Mouse (Mus musculus): ENCODE measurements at regions not wholly inside any gene's neighbourhood (a gene's known extent, or its start where the extent isn't known, plus 50 kb on each side); places are given as distances from the start of the nearest gene placed in this dataset.

GRCm38 (mm10) chr12:59786831-59787230 is 567.3 kb upstream of the Fbxo33 start:
- TF ChIP-seq POU5F1 (IDR thresholded peaks at IDR 0.05; ENCODE audit: borderline replicate concordance, low read length), result no peak
- TF ChIP-seq CTCF (conservative IDR thresholded peaks at IDR 0.05; ENCODE audit: low read length), result no peak
- TF ChIP-seq NANOG (IDR thresholded peaks at IDR 0.05; ENCODE audit: borderline replicate concordance, low read length), result no peak
- no peaks in the 10 kb centered on the region for H3K36me3 ChIP-seq (ENCODE audit: insufficient read depth, low read length)
- H3K27me3 ChIP-seq (ENCODE audit: insufficient read depth, low read length), result no peaks in the 10 kb centered on the region
- H3K4me1 ChIP-seq (replicated peaks; ENCODE audit: low read depth, low read length), result no peaks in the 10 kb centered on the region
- H3K9me3 ChIP-seq (ENCODE audit: low read length), result no peaks in the 10 kb centered on the region
- no peak overlapping the region for H3K4me3 ChIP-seq (replicated peaks; ENCODE audit: low read length)

- H3K9me3 ChIP-seq (ENCODE audit: low read length), result peaks cover 9% of the 10 kb centered on the region; the same call in 1 of the 2 replicates
- H3K36me3 ChIP-seq (ENCODE audit: insufficient read depth, low read length), result no peaks in the 10 kb centered on the region
- no peak overlapping the region for H3K4me3 ChIP-seq (replicated peaks; ENCODE audit: low read length)
- no peaks in the 10 kb centered on the region for H3K4me1 ChIP-seq (replicated peaks; ENCODE audit: low read depth, low read length)
- H3K27me3 ChIP-seq (ENCODE audit: insufficient read depth, low read length), result no peaks in the 10 kb centered on the region
- no peak for TF ChIP-seq CTCF (conservative IDR thresholded peaks at IDR 0.05; ENCODE audit: low read length)
- TF ChIP-seq NANOG (IDR thresholded peaks at IDR 0.05; ENCODE audit: borderline replicate concordance, low read length), result no peak
- TF ChIP-seq POU5F1 (IDR thresholded peaks at IDR 0.05; ENCODE audit: borderline replicate concordance, low read length), result no peak
These were observed 551.5 kb upstream of the Fbxo33 start for GRCm38 (mm10) chr12:59770980-59771379.

GRCm38 (mm10) chr12:59762260-59762659 is 542.7 kb upstream of the Fbxo33 start:
- Histone ChIP-seq H3K4me1 (replicated peaks; ENCODE audit: low read depth, low read length) (no peaks in the 10 kb centered on the region), H3K36me3 (ENCODE audit: insufficient read depth, low read length) (no peaks in the 10 kb centered on the region), H3K9me3 (ENCODE audit: low read length) (no peaks in the 10 kb centered on the region), H3K27me3 (ENCODE audit: insufficient read depth, low read length) (no peaks in the 10 kb centered on the region), H3K4me3 (replicated peaks; ENCODE audit: low read length) (no peak overlapping the region)
- TF ChIP-seq NANOG (IDR thresholded peaks at IDR 0.05; ENCODE audit: borderline replicate concordance, low read length) (no peak), CTCF (conservative IDR thresholded peaks at IDR 0.05; ENCODE audit: low read length) (no peak), POU5F1 (IDR thresholded peaks at IDR 0.05; ENCODE audit: borderline replicate concordance, low read length) (no peak)

GRCm38 (mm10) chr12:59744768-59745167 is 525.2 kb upstream of the Fbxo33 start:
- H3K27me3 ChIP-seq (ENCODE audit: insufficient read depth, low read length), result no peaks in the 10 kb centered on the region
- no peak for TF ChIP-seq POU5F1 (IDR thresholded peaks at IDR 0.05; ENCODE audit: borderline replicate concordance, low read length)
- no peak for TF ChIP-seq NANOG (IDR thresholded peaks at IDR 0.05; ENCODE audit: borderline replicate concordance, low read length)
- no peak for TF ChIP-seq CTCF (conservative IDR thresholded peaks at IDR 0.05; ENCODE audit: low read length)

GRCm38 (mm10) chr12:59743211-59743610 is 523.7 kb upstream of the Fbxo33 start:
- no peaks in the 10 kb centered on the region for H3K27me3 ChIP-seq (ENCODE audit: insufficient read depth, low read length)
- no peaks in the 10 kb centered on the region for H3K36me3 ChIP-seq (ENCODE audit: insufficient read depth, low read length)
- no peak overlapping the region for H3K4me3 ChIP-seq (replicated peaks; ENCODE audit: low read length)
- TF ChIP-seq NANOG (IDR thresholded peaks at IDR 0.05; ENCODE audit: borderline replicate concordance, low read length), result no peak
- no peak for TF ChIP-seq POU5F1 (IDR thresholded peaks at IDR 0.05; ENCODE audit: borderline replicate concordance, low read length)
- TF ChIP-seq CTCF (conservative IDR thresholded peaks at IDR 0.05; ENCODE audit: low read length), result no peak
- no peaks in the 10 kb centered on the region for H3K4me1 ChIP-seq (replicated peaks; ENCODE audit: low read depth, low read length)
- peaks cover under 1% of the 10 kb centered on the region; the same call in 1 of the 2 replicates for H3K9me3 ChIP-seq (ENCODE audit: low read length)

More at GRCm38 (mm10) chr12:59744768-59745167, 525.2 kb upstream of the Fbxo33 start:
- Histone ChIP-seq H3K36me3 (ENCODE audit: insufficient read depth, low read length) (no peaks in the 10 kb centered on the region), H3K4me1 (replicated peaks; ENCODE audit: low read depth, low read length) (no peaks in the 10 kb centered on the region), H3K9me3 (ENCODE audit: low read length) (no peaks in the 10 kb centered on the region), H3K4me3 (replicated peaks; ENCODE audit: low read length) (no peak overlapping the region)

- Histone ChIP-seq H3K4me3 (replicated peaks; ENCODE audit: low read length) (no peak overlapping the region), H3K27me3 (ENCODE audit: insufficient read depth, low read length) (no peaks in the 10 kb centered on the region), H3K36me3 (ENCODE audit: insufficient read depth, low read length) (no peaks in the 10 kb centered on the region), H3K9me3 (ENCODE audit: low read length) (no peaks in the 10 kb centered on the region), H3K4me1 (replicated peaks; ENCODE audit: low read depth, low read length) (no peaks in the 10 kb centered on the region)
- no peak for TF ChIP-seq NANOG (IDR thresholded peaks at IDR 0.05; ENCODE audit: borderline replicate concordance, low read length)
- no peak for TF ChIP-seq POU5F1 (IDR thresholded peaks at IDR 0.05; ENCODE audit: borderline replicate concordance, low read length)
- no peak for TF ChIP-seq CTCF (conservative IDR thresholded peaks at IDR 0.05; ENCODE audit: low read length)
These were observed 505.4 kb upstream of the Fbxo33 start for GRCm38 (mm10) chr12:59724951-59725350.

GRCm38 (mm10) chr12:59722471-59723182 is 503.1 kb upstream of the Fbxo33 start:
- TF ChIP-seq CTCF (conservative IDR thresholded peaks at IDR 0.05; ENCODE audit: low read length), result no peak
- no peak for TF ChIP-seq NANOG (IDR thresholded peaks at IDR 0.05; ENCODE audit: borderline replicate concordance, low read length)
- no peak for TF ChIP-seq POU5F1 (IDR thresholded peaks at IDR 0.05; ENCODE audit: borderline replicate concordance, low read length)
- no peaks in the 10 kb centered on the region for H3K9me3 ChIP-seq (ENCODE audit: low read length)
- H3K4me1 ChIP-seq (replicated peaks; ENCODE audit: low read depth, low read length), result no peaks in the 10 kb centered on the region
- H3K4me3 ChIP-seq (replicated peaks; ENCODE audit: low read length), result no peak overlapping the region
- no peaks in the 10 kb centered on the region for H3K27me3 ChIP-seq (ENCODE audit: insufficient read depth, low read length)
- no peaks in the 10 kb centered on the region for H3K36me3 ChIP-seq (ENCODE audit: insufficient read depth, low read length)

- TF ChIP-seq CTCF (conservative IDR thresholded peaks at IDR 0.05; ENCODE audit: low read length) (no peak), NANOG (IDR thresholded peaks at IDR 0.05; ENCODE audit: borderline replicate concordance, low read length) (no peak), POU5F1 (IDR thresholded peaks at IDR 0.05; ENCODE audit: borderline replicate concordance, low read length) (no peak)
- no peak overlapping the region for H3K4me3 ChIP-seq (replicated peaks; ENCODE audit: low read length)
- H3K9me3 ChIP-seq (ENCODE audit: low read length), result no peaks in the 10 kb centered on the region
- no peaks in the 10 kb centered on the region for H3K4me1 ChIP-seq (replicated peaks; ENCODE audit: low read depth, low read length)
- no peaks in the 10 kb centered on the region for H3K27me3 ChIP-seq (ENCODE audit: insufficient read depth, low read length)
- H3K36me3 ChIP-seq (ENCODE audit: insufficient read depth, low read length), result no peaks in the 10 kb centered on the region
These were observed 493.7 kb upstream of the Fbxo33 start for GRCm38 (mm10) chr12:59713216-59713615.

All from E14TG2a.4 (cell line).